Mouse (Mus musculus): ENCODE measurements around the gene Rph3a.
A peak's percentile ranks its signal among the peaks of the same experiment; 100 is the strongest.
"Not testable (repeated sequence)": the region's sequence is repeated elsewhere in the genome, so short reads cannot be mapped to it uniquely, and the experiment has no call there.

Gene Rph3a

DNA sequence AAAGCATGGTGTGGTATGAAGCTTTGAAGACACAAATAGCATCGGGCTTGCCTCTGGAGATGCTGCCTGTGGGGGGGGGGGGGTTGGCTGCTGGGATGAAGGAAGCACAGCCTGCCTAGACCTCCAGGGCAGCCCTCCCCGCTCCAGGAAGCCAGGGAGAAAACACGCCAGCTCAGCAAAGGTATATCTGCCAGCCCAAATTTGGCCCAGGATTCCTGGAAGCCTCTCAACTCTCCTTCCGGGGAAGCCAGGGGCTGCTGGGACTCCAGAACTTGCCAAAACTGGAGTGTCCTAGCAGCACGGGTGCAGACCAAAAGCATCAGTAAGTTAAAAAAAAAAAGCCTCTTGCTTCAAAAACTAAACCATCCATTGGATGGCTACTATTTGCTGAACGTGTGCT, 37.6 kb downstream of the Rph3a start:
- DNase-seq: no peak

DNA sequence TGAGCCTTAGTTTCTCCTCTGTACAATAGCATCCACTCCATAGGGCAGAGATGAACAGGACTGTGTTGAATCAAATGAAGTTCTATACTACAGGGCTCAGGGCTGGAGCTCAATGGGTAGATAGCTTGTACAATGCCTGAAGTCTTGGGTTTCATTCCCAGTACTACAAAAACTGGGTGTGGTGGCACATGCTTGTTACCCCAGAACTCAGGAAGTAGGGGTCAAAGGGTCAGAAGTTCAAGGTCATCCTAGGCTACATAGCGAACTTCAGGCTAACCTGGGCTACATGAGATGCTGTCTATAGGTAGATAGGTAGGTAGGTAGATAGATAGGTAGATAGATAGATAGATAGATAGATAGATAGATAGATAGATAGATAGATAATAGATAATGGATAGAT, 38.6 kb downstream of the Rph3a start:
- no peak for DNase-seq

DNA sequence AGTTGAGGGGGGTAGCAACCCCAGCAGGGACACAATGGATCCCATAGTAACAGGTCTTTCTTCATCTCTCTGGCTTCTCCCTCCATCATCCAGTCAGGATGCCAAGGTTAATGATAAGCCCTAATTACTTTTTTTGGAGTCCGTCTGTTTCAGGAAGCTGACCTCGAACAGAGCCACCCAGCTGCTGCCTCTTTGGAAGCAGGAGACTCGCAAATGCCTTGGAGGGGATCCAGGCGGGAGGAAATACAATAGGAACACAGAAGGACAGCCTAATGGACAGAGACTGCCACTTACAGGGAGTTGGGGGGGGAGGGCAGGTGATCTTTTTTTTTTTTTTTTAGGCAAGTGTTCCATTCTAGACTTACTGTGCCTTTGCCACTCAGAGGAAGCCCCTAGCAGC, 40.2 kb downstream of the Rph3a start:
- no peak for DNase-seq

DNA sequence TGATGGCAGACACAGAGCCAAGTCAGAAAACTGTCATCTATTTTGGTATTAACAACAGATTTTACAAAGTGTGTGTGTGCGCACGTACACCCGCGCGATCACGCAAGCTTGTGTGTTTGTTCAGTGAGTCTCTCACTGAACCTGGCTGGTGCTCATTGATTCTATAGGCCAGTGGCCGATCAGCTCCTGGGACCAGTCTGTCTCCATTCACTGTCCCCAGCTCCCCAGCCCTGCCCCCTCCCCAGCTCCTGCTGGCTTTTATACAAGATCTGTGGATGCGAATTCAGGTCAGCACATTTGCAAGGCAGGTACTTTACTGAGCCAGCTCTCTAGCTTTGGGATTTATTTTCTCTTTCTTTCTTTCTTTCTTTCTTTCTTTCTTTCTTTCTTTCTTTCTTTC, 41.1 kb downstream of the Rph3a start:
- DNase-seq: no peak

DNA sequence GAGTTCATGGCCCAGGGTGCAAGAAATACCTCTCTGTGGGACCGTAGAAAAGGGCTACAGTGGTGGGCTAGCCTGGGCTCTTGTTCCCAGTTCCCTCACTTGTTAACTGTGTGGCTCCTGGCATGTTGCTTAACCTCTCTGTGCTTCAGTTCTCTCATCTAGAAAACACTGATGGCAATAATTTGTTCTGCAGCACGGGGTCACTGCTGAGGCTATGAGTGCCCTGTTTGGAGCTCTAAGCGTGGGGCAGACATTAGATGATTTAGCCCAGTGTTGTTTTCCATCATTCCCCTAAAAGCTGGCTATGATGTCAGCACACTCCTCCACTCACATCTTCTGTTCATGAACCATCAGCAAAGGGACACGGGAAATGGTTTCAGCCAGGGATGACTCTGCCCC, 41.8 kb downstream of the Rph3a start:
- no peak for DNase-seq

DNA sequence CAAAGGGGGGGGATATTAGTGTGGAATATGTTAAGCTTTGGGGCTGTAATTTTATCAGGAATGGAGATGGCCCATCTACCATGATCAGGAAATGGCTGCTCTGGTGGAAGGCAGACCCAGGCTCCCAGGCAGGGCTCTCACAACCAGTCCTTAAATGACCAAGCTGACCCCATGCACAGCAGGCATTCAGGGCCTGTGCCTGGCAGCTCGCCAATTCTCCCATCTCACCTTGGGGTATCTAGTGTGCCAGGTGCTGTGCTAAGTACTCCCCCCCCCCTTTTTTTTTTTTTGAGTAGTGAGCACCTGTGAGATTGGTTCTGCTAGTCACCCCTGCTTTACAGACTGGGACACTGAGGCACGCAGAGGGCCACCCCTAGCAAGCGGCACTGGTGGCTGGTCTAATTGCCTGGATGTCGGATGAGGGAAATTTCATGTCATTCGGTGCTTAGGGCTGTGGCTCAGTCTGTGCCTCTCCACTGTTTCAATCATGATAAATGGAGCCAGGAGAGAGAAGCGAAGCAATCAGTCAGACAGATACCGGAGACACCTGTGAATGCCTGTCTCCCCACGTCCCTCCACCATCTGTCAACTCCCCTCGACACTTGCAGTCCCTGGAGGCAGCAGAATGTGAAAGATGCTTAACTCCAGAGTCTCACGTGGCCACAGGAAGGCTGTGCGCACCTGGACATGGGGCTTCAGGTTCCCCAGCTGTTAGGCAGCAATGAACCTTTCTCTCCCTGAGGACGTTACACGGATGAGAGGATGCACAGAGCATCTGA, 42.3 kb downstream of the Rph3a start:
- no peak for DNase-seq

DNA sequence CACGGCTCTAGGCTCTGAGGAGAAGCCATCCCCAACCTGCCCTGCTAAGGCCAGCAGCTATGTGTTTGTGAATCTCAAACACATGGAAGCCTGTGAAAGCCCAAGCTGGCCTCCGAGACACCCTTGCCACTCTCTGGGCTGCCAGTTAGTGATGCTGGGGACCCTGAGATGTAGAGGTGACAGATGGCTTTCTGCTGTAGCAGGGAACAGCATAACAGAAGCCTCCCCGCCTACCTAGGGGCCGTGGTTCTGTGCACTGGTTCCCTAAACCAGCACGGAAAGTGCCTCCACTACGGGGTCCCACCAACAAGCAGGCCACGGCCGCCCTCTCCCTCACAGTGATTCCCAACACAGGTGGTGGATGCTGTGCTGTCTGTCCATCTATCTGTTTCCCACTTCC, 43.0 kb downstream of the Rph3a start:
- no peak for DNase-seq

DNA sequence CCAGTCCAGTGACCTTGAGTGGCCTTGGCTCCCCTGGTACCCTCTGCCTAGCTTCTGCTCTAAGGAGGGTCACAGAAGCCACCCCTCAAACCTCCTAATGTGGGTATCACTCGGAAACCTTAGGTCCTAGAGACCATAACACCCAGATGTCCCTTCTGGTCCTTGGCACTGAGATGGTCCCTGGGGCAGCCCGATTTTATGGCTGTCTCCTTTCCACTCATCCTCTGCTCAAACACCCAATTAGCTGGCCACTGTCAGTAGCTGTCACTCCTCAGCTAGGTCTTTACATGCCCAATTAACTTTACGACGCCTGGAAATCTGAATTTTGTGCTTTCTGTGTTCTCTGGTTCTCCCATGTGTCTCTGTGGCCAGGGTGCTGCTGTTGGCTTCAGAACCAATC, 43.7 kb downstream of the Rph3a start:
- no peak for DNase-seq

DNA sequence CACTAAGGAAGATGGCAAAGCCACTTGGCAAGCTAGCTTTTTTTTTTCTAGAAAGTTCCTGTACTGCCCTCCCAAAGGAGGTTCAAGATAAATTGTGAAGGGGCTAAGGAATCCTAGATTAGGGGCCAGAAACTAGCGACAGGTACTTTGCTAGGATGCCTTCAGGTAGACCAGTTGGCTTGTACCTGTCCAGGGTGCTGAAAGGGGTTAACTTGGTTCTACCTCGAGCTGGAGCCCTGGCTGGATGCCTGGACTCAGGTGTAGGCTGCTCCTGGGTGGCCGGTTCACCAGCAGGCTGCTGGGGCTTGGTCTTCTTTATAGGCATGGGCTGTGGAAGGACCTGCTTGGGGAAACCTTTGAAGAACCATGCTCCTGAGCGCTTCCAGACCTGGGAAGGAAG, 48.9 kb downstream of the Rph3a start:
- DNase-seq: no peak

DNA sequence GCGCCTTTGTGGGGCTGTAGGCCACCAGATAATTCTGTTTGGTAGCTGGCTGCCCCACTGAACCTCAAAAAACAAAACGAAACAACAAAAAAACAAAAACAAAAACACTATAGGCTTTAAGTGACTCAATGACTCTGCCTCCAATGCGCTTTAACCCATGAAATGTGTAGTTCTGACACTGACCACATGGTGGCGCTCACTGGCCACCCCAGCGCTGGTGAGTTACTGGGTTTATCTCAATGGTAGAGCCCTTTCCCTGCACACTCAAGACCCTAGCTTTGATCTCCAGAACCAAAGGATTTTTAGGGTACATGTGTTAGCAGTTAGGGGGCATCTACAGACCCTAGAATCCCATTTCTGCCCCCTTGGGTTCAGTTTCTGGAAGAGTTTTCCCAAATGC, 55.9 kb downstream of the Rph3a start:
- DNase-seq: peak; percentile 10

DNA sequence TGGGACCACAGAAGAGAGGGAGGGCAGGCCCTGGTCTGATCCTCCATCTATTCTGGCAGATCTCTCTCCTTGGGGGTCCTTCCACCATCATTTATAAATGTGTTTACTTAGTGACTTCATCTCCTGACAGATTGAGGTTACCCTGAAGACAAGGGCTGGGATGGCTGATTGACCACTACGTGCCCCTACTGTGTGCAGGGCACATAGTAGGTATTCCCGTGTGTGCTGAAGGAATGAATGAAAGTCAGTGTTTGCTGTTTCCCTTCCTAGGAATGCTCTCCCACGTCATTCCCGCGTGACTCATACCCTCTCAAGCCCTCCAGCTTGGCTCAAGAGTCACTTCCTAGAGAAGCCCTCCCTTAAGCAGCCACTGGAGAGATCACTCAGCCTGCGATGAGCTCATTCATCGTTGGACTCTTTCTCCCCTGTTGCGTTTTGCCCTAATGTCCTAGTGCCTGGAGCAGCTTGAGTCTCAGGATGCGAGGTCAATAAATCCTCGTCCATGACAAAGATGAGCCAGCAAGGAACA, 57.6 kb downstream of the Rph3a start:
- DNase-seq: no peak

DNA sequence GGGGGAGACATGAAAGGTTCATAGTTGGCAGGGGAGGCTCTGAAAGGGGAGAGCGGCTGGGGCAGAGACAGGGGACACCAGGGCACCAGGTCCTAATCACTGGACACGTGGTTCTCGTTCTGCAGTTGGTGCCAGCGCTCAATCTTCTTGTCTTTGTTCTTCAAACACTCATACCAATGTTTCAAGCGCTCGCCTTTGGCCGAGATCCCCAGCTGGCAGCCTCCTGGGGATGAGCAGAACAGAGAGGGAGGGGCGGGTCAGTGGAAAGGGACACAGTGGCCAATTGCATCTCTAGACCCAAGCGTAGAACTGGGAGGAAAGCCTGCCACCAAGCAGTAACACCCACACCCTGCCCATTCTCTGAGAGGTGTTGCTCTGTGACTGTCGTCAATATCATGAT, 67.8 kb downstream of the Rph3a start:
- DNase-seq: no peak

DNA sequence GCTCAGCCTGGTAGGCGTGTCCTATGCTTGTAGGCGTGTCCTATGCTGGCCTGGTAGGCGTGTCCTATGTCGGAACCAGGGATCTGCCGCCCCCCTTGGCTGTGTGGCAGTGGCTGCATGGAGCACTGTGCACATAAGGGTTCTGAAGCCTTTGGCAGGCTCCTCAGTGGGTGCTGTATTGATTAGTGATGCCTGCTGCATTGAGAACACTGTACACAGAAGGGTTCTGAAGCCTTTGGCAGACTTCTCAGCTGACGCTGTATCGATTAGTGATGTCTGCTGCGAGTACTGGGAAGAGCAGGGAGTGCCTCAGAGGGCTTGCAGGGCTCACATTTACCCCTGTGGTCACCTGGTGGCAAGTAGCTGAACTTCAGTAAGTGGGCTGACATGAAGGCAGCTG, 71.3 kb downstream of the Rph3a start:
- no peak for DNase-seq

DNA sequence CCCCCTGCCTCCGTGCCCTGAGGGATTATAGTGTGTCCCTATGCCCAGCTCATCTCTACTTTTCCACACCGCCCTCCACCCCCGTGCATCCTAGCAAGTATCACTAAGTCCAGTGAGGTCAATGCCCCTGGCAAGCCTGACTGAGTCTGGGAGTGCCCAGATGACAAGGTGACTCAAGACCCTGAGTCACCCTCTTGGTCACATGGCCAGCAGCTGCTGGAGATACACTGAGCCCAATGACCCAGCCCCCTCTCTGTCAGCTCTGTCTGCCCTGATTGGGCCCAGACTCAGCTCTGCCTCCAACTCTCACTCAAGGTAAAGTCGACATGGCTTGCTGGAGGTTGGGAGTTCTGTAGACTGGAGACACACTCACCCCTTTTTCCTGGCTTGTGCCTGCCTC, 72.1 kb downstream of the Rph3a start:
- no peak for DNase-seq

DNA sequence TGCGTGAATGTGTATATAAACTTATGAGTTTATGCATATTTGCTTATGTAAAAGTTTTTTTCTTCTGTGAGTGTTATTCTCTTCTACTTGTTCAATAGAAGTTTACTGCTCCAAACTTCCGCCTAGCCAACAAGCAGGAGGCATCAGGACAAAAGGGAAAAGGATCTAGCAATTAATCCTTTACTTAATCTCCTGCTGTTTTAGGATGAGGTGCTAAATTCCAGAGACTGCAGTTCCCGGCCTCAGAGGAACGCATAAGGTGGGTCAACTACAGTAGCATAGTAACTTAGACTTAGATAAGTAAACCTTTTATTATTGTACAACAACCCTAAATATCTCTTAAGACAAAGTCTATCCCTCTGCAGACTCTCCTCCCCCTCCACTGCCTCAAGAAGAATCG, 75.9 kb downstream of the Rph3a start:
- DNase-seq: no peak

DNA sequence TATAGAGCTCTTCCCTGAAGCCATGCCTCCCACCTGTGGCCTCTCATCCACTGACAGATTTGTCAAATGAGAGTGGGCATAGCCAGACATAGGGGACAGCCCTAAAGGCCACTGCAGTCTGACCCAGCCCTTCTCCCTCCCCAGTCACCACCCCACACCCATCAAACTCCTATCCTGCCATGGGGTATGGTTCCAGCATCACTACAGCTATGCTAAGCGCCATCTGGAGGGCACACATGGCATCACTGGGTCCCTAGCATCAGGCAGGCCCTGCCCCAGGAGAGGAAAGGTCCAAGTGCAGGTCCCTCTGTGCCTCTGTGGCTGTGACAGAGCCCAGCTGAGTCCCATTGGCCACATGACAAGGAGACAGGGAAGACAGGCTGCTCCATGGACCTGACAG, 82.9 kb downstream of the Rph3a start:
- no peak for DNase-seq

DNA sequence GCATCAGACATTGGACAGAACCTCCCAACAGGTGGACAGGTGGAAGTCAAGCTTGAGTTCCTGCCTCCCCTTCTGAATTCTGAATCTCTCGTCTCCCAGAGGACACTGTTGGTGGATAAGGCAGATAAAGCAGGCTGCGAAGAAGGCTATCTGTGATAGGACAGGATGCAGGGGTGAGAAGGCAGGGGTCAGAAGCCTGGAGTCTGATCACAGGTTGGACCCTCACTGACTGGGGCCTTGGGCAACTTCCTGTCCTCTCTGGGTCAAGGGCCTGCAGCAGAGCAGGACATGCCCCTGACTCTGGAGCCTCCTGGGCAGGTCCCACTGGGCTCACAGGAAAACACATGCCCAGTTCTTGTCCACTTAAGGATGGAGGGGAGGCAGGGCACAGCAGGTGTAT, 83.6 kb downstream of the Rph3a start:
- not testable (repeated sequence) for DNase-seq

DNA sequence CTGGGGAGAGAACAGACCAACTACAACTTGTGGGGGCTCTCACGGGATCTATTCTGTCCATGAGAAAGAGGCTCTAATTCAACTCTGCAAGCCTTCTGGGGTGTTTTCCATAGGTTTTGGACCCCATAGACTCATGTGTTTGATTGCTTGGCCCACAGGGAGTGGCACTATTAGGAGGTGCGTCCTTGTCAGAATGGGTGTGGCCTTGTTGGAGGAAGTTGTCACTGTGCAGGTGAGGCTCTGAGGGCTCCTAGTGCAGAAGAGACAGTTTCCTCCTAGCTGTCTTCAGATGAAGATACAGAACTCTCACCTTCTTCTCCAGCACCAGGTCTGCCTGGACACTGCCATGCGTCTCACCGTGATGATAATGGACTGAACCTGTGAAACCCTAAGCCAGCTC, 85.4 kb downstream of the Rph3a start:
- DNase-seq: not testable (repeated sequence)

DNA sequence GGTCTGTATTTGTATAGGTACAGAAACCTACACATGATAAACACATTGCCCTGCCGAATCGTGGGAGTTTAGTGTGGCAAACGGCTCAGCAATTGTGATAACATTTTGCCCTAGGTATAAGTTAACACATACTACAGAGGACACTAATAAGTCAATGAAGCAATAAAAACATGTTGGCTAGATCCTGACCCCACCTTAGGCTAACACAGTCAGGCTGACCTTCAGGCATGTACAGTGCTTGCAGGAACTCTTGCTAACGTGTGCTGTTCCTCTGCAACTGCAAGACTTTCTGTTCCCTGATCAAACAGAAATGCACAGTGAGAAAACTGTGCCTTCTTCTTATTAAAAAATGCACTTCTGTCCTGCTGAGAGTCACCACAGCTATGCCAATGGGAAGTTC, 85.9 kb downstream of the Rph3a start:
- no peak for DNase-seq

DNA sequence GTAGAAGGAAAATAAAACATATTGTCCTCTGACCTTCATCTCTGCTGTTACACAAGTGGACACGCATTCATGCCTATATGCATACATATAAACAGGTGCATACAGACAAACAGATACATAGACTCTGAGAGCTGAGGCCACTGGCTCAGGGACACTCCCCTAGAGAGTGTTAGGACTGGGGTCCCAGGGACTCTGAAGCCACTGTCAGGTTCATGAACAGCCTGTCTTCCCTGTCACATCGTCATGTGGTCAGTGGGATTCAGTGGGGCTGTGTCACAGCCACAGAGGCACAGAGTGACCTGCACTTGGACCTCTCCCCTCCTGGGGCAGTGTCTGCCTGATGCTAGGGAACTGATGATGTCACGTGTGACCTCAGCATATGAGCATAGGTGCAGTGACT, 89.6 kb downstream of the Rph3a start:
- no peak for DNase-seq

DNA sequence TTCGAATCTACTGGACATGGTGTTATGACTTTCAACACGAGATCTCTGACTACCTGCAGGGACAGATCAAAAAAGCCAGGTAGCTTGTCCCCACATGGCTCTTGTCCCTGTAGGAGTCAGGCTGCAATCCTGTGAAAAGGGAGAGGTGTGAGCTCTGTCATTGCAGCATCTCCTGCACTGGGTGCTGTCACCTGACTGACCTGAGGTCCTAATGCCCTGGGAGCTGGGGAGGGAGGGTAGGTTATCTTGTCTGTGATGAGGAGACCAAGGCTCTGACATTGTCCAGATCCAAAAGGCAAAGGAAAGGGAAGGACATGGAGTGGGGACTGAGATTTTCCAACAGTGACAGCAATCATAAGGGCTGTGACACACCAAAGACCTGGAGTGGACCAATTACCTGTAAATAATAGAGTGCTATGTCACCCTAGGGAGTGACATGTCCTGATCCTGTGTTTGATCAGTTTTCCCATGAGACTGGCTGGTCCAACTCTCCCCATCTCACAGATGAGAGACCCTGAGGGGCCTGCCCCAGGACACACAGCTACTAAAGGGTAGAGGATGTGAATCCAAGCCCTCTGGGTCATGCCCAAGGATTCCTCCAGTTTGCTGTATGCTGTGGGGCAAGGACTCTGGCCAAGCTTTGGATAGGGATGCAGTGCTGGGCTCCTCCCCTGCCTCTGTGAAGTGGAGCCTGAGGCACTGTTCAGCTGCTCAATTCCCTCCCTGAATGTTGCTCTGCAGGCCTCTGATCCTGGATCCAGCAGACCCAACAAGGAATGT, 90.5 kb downstream of the Rph3a start:
- DNase-seq: not testable (repeated sequence)

DNA sequence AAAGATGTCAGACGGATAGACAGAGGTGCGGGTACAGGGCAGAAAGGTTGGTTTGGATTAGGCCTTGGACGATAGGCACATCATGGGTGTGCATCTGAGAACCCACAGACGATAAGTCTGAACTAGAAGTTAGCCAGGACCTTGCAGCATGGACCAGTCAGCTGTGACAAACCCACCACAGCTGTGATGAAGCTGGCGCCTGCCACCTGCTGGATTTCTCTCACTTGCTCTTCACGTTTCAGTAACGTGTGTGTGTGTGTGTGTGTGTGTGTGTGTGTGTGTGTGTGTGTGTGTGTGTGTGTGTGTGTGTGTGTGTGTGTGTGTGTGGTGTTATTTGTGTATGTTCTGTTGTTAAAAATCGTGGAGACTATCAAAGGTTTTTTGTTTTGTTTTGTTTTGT, 95.7 kb downstream of the Rph3a start, which contains the start of gene Oas1d:
Oas1d (plus strand) TSS at position 333 of the 400 bp plus-strand sequence.
- DNase-seq: not testable (repeated sequence)

DNA sequence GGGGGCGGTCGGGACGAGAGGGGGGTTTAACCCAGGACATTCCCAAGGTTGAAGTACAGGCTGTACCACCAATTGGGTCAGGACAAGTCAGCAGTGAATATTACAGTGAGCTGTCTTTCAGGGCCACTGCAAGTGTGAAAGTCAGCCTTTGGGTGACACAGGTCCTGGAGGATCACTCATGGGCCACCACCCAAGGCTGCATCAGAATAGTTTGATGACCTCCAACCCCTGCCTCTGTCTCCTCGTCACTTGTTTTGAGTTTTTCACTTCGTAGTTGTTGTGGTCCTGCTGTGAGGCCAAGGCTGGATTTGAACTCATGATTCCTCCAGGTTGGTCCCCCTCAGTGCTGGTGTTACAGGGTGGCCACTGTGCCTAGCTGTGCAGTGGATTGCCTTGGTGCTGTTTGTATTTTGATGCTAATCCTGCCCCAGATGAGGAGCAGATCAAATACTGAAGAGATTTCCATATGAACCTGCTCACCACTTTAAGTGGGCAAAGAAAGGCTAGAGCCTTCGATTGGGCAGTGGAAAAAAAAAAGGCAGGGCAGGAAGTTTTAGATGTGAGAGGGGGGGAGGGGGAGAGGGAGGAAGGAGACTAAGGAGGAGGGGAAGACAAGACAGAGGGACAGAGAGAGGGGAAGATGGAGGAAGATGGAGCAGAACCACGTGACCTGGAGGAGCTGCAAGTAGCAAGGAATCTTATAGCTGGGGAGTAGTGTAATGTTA, 101.5 kb downstream of the Rph3a start:
- no peak for DNase-seq
